Mouse (Mus musculus) B cell, adult (primary cell): ENCODE results near the gene Mesp1. TPM values are rescaled to one million over a fixed set of nuclear protein-coding genes. Genes with fewer than 3 reads are reported as not detected.

Experiments used
- total RNA-seq: library from RNA; stranded (reverse); gene quantifications from 4 replicates; pipeline ENCODE4 v1.2.4, GENCODE M21; 2023; ENCODE audit not compliant: inconsistent age

The Mesp1 gene
- not detected in 4 replicates for total RNA-seq

GRCm38 (mm10) chr7:79793688-79794087 lies at the start of gene Mesp1:
Gene Mesp1, minus strand, starts transcription at chr7:79793788.

GRCm38 (mm10) chr7:79810611-79811506 lies 17.3 kb upstream of the Mesp1 start, which contains the start of gene Mesp2:
Gene Mesp2, plus strand, starts transcription at chr7:79810727.

GRCm38 (mm10) chr7:79742659-79743536 lies 50.7 kb downstream of the Mesp1 start, which contains the start of the genes Pex11a and Wdr93:
Gene Pex11a, minus strand, starts transcription at chr7:79743131.
Gene Wdr93, plus strand, starts transcription at chr7:79743163.

Other genes with a start within 250 kb of the Mesp1 start
- not detected in 4 replicates for gene Rhcg, start 176.1 kb downstream of the Mesp1 start, total RNA-seq
- gene Ticrr, start 133.6 kb downstream of the Mesp1 start, total RNA-seq = 2.8 to 4.9 TPM (median 3.5 TPM) in 4 replicates
- gene Kif7, start 78.1 kb downstream of the Mesp1 start, total RNA-seq = 0.10 to 0.27 TPM (median 0.13 TPM) in 3 of 4 replicates, not detected in the other
- gene Plin1, start 60.9 kb downstream of the Mesp1 start, total RNA-seq = not detected in 4 replicates
- gene Pex11a, start 50.7 kb downstream of the Mesp1 start, total RNA-seq = 0.42 to 1.6 TPM (median 0.83 TPM) in 4 replicates
- not detected in 4 replicates for gene Wdr93, start 50.6 kb downstream of the Mesp1 start, total RNA-seq
- not detected in 4 replicates for gene Mesp2, start 16.9 kb upstream of the Mesp1 start, total RNA-seq
- 0.15 to 0.42 TPM (median 0.29 TPM) in 4 replicates for gene Anpep, start 67.3 kb upstream of the Mesp1 start, total RNA-seq
- 12.8 to 24.1 TPM (median 17.7 TPM) in 4 replicates for gene Ap3s2, start 126.9 kb upstream of the Mesp1 start, total RNA-seq
- 0.22 TPM in 1 of 4 replicates, not detected in the others for gene Arpin, start 141.6 kb upstream of the Mesp1 start, total RNA-seq
- gene Zfp710, start 231.0 kb upstream of the Mesp1 start, total RNA-seq = 49.5 to 75.4 TPM (median 68.2 TPM) in 4 replicates